Mouse (Mus musculus): ENCODE results near the gene Zbtb38. TPM values are rescaled to one million over a fixed set of nuclear protein-coding genes. Genes with fewer than 3 reads are reported as not detected.
A peak's percentile ranks its signal among the peaks of the same experiment; 100 is the strongest.

Zbtb38 gene
- total and polyA plus RNA-seq, 2 experiments: 2.9 to 12.4 TPM

- Histone ChIP-seq H3K4me1 (ENCODE audit: control insufficient read depth, insufficient read depth, low read length) (peaks cover 8% of the 10 kb centered on the region; the same call in 1 of the 2 replicates), H3K27ac (replicated peaks; ENCODE audit: insufficient read depth, low read depth, low read length) (no peak overlapping the region), H3K9ac (ENCODE audit: low read depth, low read length) (no peak overlapping the region), H3K27me3 (ENCODE audit: control insufficient read depth, insufficient read depth, low read length) (peaks cover 3% of the 10 kb centered on the region; the same call in 1 of the 2 replicates), H3K36me3 (ENCODE audit: control insufficient read depth, insufficient read depth, low read length) (no peaks in the 10 kb centered on the region), H3K4me3 (ENCODE audit: insufficient read depth, low read depth, low read length) (no peak overlapping the region), H3K79me2 (ENCODE audit: control insufficient read depth, insufficient read depth, low read length) (no peaks in the 10 kb centered on the region)
- no peak for TF ChIP-seq POLR2A (IDR thresholded peaks at IDR 0.05; ENCODE audit: extremely low read depth, insufficient read depth, low read length)
- no peak for TF ChIP-seq CTCF (IDR thresholded peaks at IDR 0.05; ENCODE audit: low read depth, low read length)
- WGBS: 83% methylated on average over 10 of the region's 10 CpGs
- no peak for DNase-seq (ENCODE audit: extremely low read depth, low read depth, low spot score)
These were observed 22.9 kb downstream of the Zbtb38 start for GRCm38 (mm10) chr9:96729537-96730310.

- Histone ChIP-seq H3K4me1 (ENCODE audit: control insufficient read depth, insufficient read depth, low read length) (peaks cover 8% of the 10 kb centered on the region; the same call in 1 of the 2 replicates), H3K36me3 (ENCODE audit: control insufficient read depth, insufficient read depth, low read length) (no peaks in the 10 kb centered on the region), H3K79me2 (ENCODE audit: control insufficient read depth, insufficient read depth, low read length) (no peaks in the 10 kb centered on the region), H3K9ac (ENCODE audit: low read depth, low read length) (no peak overlapping the region), H3K27me3 (ENCODE audit: control insufficient read depth, insufficient read depth, low read length) (peaks cover 3% of the 10 kb centered on the region; the same call in 1 of the 2 replicates), H3K4me3 (ENCODE audit: insufficient read depth, low read depth, low read length) (no peak overlapping the region), H3K27ac (replicated peaks; ENCODE audit: insufficient read depth, low read depth, low read length) (0 out of 2 replicates have a peak overlapping the region, but pooled peaks have one; percentile 1)
- TF ChIP-seq CTCF (IDR thresholded peaks at IDR 0.05; ENCODE audit: low read depth, low read length) (no peak), POLR2A (IDR thresholded peaks at IDR 0.05; ENCODE audit: extremely low read depth, insufficient read depth, low read length) (no peak)
- 73% methylated on average over 16 of the region's 16 CpGs for WGBS
- peak; percentile 75 for DNase-seq (ENCODE audit: extremely low read depth, low read depth, low spot score)
These were observed 24.1 kb downstream of the Zbtb38 start for GRCm38 (mm10) chr9:96728338-96729162.

GRCm38 (mm10) chr9:96727688-96728087, 24.9 kb downstream of the Zbtb38 start:
- 37% methylated on average over 6 of the region's 6 CpGs for WGBS
- H3K79me2 ChIP-seq (ENCODE audit: control insufficient read depth, insufficient read depth, low read length): no peaks in the 10 kb centered on the region
- H3K9ac ChIP-seq (ENCODE audit: low read depth, low read length): no peak overlapping the region
- peak; percentile 82 for DNase-seq (ENCODE audit: extremely low read depth, low read depth, low spot score)
- TF ChIP-seq CTCF (IDR thresholded peaks at IDR 0.05; ENCODE audit: low read depth, low read length) (no peak), POLR2A (IDR thresholded peaks at IDR 0.05; ENCODE audit: extremely low read depth, insufficient read depth, low read length) (no peak)
- H3K4me1 ChIP-seq (ENCODE audit: control insufficient read depth, insufficient read depth, low read length): peaks cover 8% of the 10 kb centered on the region; the same call in 1 of the 2 replicates
- H3K36me3 ChIP-seq (ENCODE audit: control insufficient read depth, insufficient read depth, low read length): no peaks in the 10 kb centered on the region
- H3K27me3 ChIP-seq (ENCODE audit: control insufficient read depth, insufficient read depth, low read length): peaks cover 3% of the 10 kb centered on the region; the same call in 1 of the 2 replicates
- H3K4me3 ChIP-seq (ENCODE audit: insufficient read depth, low read depth, low read length): no peak overlapping the region
- H3K27ac ChIP-seq (replicated peaks; ENCODE audit: insufficient read depth, low read depth, low read length): 0 out of 2 replicates have a peak overlapping the region, but pooled peaks have one; percentile 1

- Histone ChIP-seq H3K27ac (replicated peaks; ENCODE audit: insufficient read depth, low read depth, low read length) (no peak overlapping the region), H3K4me1 (ENCODE audit: control insufficient read depth, insufficient read depth, low read length) (peaks cover 8% of the 10 kb centered on the region; the same call in 1 of the 2 replicates), H3K4me3 (ENCODE audit: insufficient read depth, low read depth, low read length) (no peak overlapping the region), H3K79me2 (ENCODE audit: control insufficient read depth, insufficient read depth, low read length) (no peaks in the 10 kb centered on the region), H3K9ac (ENCODE audit: low read depth, low read length) (no peak overlapping the region), H3K36me3 (ENCODE audit: control insufficient read depth, insufficient read depth, low read length) (no peaks in the 10 kb centered on the region; the same call in 1 of the 2 replicates), H3K27me3 (ENCODE audit: control insufficient read depth, insufficient read depth, low read length) (no peaks in the 10 kb centered on the region)
- DNase-seq (ENCODE audit: extremely low read depth, low read depth, low spot score): peak; percentile 72
- TF ChIP-seq POLR2A (IDR thresholded peaks at IDR 0.05; ENCODE audit: extremely low read depth, insufficient read depth, low read length): no peak
- TF ChIP-seq CTCF (IDR thresholded peaks at IDR 0.05; ENCODE audit: low read depth, low read length): no peak
- 81% methylated on average over 14 of the region's 14 CpGs for WGBS
These were observed 26.1 kb downstream of the Zbtb38 start for GRCm38 (mm10) chr9:96726336-96727131.

GRCm38 (mm10) chr9:96725582-96726320, 26.9 kb downstream of the Zbtb38 start:
- Histone ChIP-seq H3K4me1 (ENCODE audit: control insufficient read depth, insufficient read depth, low read length) (peaks cover 10% of the 10 kb centered on the region; the same call in 1 of the 2 replicates), H3K9ac (ENCODE audit: low read depth, low read length) (no peak overlapping the region), H3K79me2 (ENCODE audit: control insufficient read depth, insufficient read depth, low read length) (no peaks in the 10 kb centered on the region), H3K27ac (replicated peaks; ENCODE audit: insufficient read depth, low read depth, low read length) (no peak overlapping the region), H3K27me3 (ENCODE audit: control insufficient read depth, insufficient read depth, low read length) (no peaks in the 10 kb centered on the region), H3K36me3 (ENCODE audit: control insufficient read depth, insufficient read depth, low read length) (no peaks in the 10 kb centered on the region; the same call in 1 of the 2 replicates), H3K4me3 (ENCODE audit: insufficient read depth, low read depth, low read length) (no peak overlapping the region)
- no peak for DNase-seq (ENCODE audit: extremely low read depth, low read depth, low spot score)
- TF ChIP-seq CTCF (IDR thresholded peaks at IDR 0.05; ENCODE audit: low read depth, low read length) (no peak), POLR2A (IDR thresholded peaks at IDR 0.05; ENCODE audit: extremely low read depth, insufficient read depth, low read length) (no peak)
- 82% methylated on average over 9 of the region's 9 CpGs for WGBS

All from liver, adult 2 months (tissue).